Mouse (Mus musculus) myocyte (in vitro differentiated cells): ENCODE measurements around the gene Ccnd3.

Source experiments
- CEBPB ChIP-seq: IDR thresholded peaks from 2 replicates; pipeline ENCODE4 v1.6.1; 2011; ENCODE audit warnings: mild to moderate bottlenecking, moderate library complexity; ENCODE audit not compliant: poor library complexity, insufficient read depth, severe bottlenecking
- E2F4 ChIP-seq: IDR thresholded peaks from one replicate; pipeline ENCODE4 v1.6.1; 2011; ENCODE audit warnings: mild to moderate bottlenecking, control low read depth, moderate library complexity; ENCODE audit not compliant: insufficient read depth
- MAX ChIP-seq: IDR thresholded peaks from one replicate; pipeline ENCODE4 v1.6.1; 2011; ENCODE audit warnings: low read depth, mild to moderate bottlenecking, control low read depth
- MYOD1 ChIP-seq, 3 experiments: IDR thresholded peaks; one replicate each; pipeline ENCODE4 v1.6.1; 2011; ENCODE audit warnings: control low read depth in 2 of 3, low read depth in 2 of 3, mild to moderate bottlenecking in 2 of 3, moderate library complexity in 1 of 3; ENCODE audit not compliant: insufficient read length in 2 of 3, control insufficient read depth in 1 of 3
- MYOG ChIP-seq, 3 experiments: IDR thresholded peaks; one replicate each; pipeline ENCODE4 v1.6.1; 2011; ENCODE audit warnings: control low read depth in 2 of 3, low read depth in 2 of 3, mild to moderate bottlenecking in 2 of 3; ENCODE audit not compliant: insufficient read length in 2 of 3, control insufficient read depth in 1 of 3, insufficient read depth in 1 of 3
- POLR2A ChIP-seq: IDR thresholded peaks from one replicate; pipeline ENCODE4 v1.6.1; 2011; ENCODE audit warnings: low read depth, mild to moderate bottlenecking, control low read depth, moderate library complexity; ENCODE audit not compliant: insufficient read length
- POLR2AphosphoS2 ChIP-seq: IDR thresholded peaks from one replicate; pipeline ENCODE4 v1.6.1; 2011; ENCODE audit warnings: low read depth, control low read depth; ENCODE audit not compliant: insufficient read length
- REST ChIP-seq: IDR thresholded peaks from one replicate; pipeline ENCODE4 v1.6.1; 2011; ENCODE audit warnings: mild to moderate bottlenecking, control low read depth, moderate library complexity; ENCODE audit not compliant: insufficient read depth, insufficient read length
- TCF12 ChIP-seq: IDR thresholded peaks from one replicate; pipeline ENCODE4 v1.6.1; 2011; ENCODE audit warnings: mild to moderate bottlenecking, control low read depth; ENCODE audit not compliant: poor library complexity, insufficient read depth, severe bottlenecking
- USF1 ChIP-seq: IDR thresholded peaks from one replicate; pipeline ENCODE4 v1.6.1; 2011; ENCODE audit warnings: low read depth, mild to moderate bottlenecking, control low read depth, moderate library complexity

GRCm38 (mm10) chr17:47458310-47458709 lies 46.5 kb upstream of the Ccnd3 start:
- TF ChIP-seq MAX, result no peak
- TF ChIP-seq POLR2A, result no peak
- TF ChIP-seq USF1, result no peak
- TF ChIP-seq TCF12, result no peak
- no peak for TF ChIP-seq CEBPB
- no peak for TF ChIP-seq REST
- no peak for TF ChIP-seq E2F4
- TF ChIP-seq POLR2AphosphoS2, result no peak
- TF ChIP-seq MYOD1 (IDR thresholded peaks at IDR 0.05; ENCODE audit: control insufficient read depth in 1 of 3, insufficient read length in 2 of 3, low read depth in 2 of 3), result no peak
- TF ChIP-seq MYOG (IDR thresholded peaks at IDR 0.05; ENCODE audit: control insufficient read depth in 1 of 3, insufficient read depth in 1 of 3, insufficient read length in 2 of 3, low read depth in 2 of 3), result no peak
